Mouse (Mus musculus) mouse trophoblast stem cell (cell line): ENCODE data around the gene Hand2.

ENCODE experiments used
- in situ Hi-C, 2 experiments: fragments of 300-500 bp; cut with MseI, MboI; formaldehyde crosslinking; loops; 2 replicates in 1 of 2; 3 replicates in 1 of 2; pipeline ENCODE4 v1.15.1; 2025

Hand2 gene

DNA sequence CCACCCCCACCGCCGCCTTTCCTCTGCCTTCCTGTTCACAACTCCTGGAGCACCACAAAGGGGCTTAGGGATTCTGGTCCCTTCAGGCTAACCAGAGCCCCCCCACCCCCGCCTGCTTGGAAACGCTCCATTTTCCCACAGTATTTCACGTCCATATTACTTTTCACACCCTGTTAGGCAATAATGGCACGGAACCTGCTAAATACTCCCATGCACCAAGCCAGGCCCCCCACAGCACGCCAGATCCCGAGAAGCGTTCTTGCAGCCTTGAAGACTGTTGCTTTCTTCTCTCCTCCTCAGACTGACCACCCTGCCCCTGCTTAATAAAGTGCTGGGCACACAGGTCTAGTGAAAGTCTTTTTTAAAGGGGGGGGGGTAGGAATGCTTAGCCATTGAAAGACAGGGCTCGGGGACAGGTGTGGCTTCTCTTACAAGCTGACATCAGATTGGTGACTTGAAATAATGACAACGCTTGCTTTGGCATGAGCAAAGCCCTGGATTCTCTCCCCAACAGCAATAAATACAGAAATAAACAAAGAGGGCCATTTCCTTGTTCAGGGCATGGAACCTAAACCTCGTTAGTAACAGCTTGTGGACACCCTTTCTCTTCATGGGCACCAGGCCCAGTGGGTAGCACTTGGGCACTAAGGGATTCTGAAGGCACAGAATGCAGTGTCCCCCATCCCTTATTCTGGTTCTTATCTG, 21.8 kb downstream of the Hand2 start:
- in situ Hi-C loops = no loop called here

DNA sequence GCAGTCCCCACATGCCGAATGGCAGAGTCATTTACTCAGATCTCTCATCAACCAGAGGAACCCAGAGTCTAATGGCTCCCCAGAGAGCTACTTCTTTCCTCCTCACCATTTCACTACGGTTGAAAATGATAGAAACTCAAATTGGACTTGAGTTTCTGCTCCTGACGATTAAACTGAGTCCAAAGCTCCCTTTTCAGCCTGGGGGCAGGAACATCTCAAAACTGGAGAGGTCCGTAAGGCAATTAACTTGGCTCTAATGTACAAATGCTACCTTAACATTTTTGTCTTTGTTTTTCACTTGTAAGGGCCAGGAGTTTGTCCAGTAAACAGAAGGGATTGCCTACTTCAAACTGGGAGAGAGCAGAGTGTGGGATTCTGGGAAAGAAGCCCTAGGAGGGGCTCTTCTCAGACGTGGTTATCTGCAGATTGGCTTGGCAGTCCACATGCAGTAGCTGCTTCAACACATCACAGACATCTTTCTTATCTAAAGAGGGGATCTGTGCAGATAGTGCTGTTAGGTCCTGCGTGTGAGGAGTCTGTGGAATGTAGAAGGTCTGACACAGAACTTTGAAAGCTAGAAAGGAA, 23.0 kb downstream of the Hand2 start:
- in situ Hi-C loops = no loop called here

DNA sequence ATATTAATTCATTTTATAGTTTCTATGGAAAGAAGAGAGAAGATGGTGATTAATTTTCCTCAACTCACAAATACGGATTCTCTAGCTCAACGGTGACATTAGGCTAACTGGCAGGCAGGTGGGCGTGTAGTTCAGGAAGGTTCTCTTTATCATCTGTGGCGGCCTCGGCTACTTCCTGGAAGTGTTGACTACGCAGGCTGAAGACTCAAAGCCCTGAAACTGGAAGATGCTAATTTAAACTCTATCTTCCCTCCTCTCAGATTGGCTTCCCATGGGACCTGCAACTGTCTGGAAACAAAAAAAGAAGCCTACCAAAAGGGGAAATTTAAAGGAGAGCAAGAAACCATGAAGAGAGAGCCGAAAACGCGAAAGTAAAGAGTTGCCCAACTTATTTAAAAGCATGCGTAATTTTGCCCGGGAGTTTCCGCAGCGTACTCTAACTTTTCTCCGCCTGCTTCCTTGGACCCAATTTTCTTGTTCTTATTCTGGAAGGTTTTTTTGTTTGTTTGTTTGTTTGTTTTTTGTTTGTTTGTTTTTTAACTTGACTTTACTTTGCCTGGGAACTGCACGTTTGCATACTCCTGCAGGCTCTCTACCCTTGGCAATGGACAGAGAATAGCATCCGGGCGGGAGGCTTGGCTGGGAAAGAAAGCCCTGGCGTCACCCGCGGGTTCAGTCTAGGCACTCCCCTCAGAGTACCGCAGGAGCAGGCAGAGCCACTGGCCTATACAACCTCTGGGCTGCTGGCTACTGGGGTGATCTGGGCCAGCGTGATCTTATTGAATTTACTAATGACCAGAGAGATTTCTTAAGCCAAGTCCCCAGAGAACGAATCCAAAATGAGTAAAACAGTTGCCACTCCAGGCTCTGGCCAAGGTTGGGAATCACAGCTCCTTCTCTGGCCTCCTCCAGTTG, 24.4 kb downstream of the Hand2 start:
- in situ Hi-C loops = no loop called here

DNA sequence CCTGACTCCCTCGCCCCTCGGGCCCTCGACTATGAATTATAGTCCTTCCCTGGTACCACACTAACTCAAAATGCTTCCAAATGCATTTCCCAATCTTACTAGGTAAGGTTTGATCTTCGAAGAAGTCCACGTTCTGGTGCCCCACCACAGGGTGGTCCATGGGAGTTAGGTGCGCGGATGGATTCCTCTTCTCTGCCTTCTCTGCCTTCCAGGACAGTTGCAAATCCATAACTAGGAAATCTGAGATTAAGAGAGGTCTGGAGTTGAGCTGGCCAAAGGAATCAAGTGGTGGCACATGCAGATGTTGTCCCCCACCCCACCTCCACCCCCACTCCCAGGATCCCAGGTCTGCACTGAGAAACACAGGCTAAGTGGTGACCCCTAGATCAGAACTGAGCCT, 25.6 kb downstream of the Hand2 start:
- in situ Hi-C loops = no loop called here

DNA sequence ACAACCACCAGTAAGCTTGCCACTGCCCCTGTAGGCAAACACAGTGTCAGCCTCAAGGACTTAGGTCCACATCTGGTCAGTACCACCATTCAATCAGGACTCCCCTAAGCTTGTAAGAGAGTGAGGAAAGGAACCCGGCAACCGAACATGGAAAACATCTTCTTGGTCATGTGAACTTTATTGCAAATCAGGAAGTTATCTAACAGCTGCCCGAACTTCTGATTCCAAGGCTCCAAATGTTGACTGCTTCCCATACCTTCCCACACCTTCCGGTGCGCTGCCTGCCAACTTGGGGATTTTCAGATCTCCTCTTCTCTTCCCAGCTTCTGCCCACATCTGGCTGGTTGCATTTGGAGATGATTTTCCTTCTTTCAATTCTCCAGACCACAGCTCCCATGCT, 26.4 kb downstream of the Hand2 start:
- in situ Hi-C loops = no loop called here

DNA sequence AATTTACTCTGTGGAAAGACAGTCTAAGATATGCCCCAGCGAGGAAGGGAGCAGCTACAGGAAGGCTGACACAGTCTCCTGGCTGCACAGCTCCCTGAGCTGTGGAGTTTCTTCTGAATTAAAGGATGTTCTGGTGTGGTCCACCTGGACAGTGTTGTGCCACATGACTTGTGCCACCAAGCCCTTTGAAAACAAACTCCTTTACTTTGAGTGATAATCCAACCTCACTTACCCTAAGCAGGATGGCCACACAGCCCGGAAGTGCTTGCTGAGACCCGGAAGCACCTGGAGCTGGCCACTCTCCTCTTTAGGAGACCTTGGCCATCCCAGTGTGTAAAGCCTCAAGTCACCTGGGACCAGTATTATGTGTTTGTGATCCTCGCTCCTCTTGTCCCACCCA, 27.5 kb downstream of the Hand2 start:
- in situ Hi-C loops = no loop called here

DNA sequence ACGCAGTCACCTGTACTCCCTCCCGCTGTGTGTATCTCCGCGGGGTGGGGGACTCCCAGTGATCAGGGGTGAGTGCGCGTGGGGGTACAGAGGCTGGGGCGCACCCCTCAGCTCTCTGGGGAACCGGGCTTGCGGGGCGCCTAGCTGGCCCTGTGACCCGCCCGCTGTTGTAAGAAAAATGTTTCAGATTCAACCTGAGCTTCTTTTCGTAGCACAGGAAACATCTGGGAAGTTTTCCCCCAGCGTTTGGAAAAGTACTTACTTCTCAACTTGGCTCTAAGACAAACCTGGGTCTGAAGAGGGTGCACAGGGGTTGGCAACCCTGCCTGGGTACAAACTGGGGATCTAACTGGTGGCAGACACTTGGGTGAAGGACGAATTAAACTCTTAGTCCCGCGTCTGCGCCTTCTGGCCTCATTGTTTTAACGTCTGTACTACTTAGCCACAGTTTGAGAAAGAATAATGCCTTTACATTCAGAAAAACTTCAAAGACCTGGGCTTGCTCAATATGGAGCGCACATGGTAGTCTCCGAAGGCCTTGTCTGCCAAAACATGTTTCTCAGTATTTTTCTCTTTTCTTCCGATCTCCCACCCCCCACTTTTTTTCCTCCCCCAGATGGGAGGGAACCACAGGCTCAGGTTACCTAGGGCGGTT, 28.2 kb downstream of the Hand2 start:
- in situ Hi-C loops = no loop called here

DNA sequence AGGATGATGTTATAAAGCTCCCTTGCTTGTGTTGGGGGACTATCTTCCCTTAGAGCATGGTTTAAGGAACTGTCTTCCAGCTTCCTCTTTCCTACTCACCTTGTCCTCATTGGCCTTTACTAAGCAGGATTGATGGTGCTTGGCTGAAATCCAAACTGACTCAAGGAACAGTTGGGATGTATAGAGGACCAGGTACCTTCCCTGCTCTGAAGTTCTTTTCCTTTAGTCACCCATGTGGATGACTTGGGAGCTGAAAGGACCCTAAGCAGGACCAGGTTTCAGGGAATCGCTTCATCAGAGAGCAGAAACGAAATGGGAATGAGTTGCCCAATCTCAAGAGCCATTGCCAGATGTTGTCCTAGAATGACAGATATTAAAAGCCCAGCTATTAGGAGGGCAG, 31.1 kb downstream of the Hand2 start:
- in situ Hi-C loops = no loop called here

DNA sequence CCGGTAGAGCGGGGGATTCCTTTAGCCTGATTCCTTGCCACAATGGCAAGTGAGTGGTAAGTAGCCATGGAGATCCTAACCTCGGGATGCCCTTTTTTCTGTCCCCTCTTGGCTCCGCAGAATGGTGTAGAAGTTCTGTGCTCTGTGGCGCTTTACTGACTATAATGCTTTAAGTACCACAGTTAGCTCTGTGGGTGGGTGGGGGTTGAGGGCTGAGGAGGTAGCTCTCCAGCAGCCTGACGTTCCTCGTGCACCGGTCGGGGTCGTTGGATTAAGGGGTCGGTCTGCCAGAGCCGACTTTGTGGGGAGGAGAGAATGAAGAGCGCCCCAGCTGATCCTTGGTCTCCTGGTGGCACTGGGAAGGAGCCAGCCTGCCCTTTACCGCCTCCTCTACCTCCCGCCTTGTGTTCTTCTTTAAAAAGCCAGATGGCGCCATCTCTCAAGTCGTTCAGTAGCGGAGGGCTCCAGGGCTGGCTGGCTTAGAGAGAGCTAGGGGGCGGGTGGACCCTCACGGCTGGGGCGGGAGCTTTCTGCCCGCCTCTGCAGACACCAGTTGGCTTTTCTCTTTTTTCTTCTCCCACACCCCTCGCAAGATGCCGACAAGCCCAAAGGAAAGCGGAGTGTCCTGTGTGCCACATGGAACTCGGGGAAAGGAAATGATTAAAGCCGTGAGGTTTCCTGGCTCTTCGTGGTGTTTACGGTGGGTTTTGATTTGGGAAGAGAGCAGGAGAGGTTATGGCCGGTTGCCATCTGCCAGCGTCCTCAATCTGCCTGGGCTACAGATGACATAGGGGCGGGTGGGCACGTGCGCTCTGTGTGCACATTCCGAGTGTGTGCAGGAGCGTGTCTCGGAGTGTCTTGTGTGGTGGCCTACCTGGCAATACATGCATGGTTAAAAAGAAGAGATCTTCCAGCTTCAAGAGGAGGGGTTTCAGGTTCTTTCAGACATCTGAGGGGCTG, 32.8 kb downstream of the Hand2 start:
- in situ Hi-C loops = no loop called here

DNA sequence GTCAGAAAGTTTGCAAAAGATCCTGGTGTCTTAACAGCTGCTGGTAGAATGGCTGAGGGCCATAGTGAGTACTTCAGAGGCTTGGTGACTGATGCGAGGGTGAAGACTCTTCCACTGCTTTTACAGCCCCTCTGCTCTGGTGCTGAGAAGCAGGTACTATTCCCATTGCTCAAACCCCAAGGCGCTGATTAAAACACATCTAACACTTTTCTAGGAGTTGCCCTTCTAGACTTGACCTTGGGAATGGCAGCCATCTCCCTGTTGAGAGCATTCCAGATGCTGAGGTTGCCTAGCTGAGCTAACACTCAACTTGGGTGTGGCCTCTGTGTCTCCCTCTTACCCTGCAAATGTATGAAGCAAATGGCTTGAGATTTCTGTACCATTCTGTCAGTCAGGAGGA, 34.1 kb downstream of the Hand2 start:
- in situ Hi-C loops = no loop called here

DNA sequence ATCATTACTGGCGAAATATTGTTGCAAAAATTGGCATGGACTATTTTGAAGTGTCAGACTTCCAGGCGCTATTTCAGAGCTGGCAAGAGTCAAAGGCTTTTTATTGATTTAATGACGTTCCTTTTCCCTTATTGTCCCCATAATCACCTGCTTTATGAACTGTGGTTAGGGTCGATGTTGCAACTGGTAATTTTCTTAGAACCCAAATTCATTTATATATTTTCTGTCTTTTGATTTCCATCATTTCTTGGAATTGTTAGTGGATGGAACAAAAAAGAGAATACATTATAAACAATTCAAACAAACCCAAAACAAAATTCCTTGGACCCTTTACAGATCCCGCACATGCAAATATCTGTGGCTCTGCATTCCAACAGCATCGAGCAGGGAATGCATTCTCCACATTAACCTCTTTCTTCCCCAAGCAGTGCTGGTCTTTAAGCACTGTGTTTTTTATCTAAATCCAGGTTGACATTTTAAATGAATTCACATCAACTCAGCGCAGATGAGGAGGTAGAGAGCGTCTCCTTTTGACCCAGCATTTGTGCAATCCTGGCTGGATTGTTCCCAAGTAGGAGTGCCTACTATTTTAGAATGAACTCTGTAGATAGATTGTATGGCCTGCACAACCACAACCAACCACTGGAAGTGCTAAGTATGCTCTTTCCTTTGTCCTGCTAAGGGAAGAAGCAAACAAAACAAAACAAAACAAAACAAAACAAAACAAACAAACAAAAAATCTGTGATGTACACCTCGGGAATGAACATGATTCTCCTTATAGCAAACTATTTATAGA, 35.9 kb downstream of the Hand2 start:
- in situ Hi-C loops = no loop called here

DNA sequence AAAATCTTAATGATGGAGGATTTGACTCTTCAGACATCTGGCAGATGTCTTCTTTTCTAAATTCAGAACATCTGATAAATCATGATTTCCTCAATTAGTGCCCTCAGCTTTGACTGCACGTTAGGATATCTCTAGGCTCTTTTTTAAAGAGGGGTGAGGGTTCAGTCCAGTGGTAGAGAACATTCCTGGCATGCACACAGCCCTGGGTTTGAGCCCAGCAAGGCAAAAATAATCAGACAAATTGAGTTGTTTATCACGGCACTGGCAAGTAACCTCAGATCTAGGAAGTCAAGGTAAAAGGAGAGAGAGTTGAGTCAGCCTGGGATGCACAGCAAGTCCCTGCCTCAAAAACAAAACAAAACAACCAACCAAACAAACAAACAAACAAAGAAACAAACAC, 39.7 kb downstream of the Hand2 start:
- in situ Hi-C loops = no loop called here

DNA sequence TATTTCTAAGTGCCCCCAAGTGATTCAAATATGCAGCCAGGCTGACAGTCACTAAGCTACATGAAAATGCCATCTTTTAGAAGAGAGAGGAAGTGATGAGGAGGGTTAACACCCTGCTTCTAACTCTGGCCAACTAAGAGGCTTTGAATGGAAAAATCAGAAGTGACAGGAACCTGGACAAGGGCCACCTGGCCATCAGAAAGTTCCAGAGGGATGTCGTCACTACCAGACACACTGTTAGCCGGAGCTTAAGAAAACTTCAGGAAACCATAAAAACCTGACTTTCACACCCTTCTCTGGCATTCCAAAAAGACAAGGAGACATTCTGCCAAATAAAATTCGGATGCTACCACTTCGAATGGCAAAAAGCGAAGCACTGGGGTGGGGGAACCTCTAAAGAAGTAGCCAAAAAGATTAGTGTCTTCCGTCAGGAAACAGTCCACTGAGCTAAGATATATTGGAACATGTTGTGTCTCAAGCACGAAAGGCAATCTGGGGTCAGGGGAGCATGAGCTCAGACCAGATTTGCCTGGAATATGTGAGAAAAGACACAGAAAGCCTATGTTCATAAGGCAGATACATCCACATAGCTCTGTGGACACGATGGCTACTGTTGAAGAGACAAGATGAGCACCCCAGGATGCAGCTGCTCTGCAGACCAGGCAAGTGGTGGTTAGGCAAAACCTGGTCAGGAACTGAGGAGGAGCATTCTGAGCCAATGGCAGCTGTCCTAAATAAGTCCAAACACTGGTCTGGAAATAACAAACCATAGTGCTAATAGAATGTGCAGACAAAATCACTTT, 40.4 kb downstream of the Hand2 start:
- in situ Hi-C loops = no loop called here

DNA sequence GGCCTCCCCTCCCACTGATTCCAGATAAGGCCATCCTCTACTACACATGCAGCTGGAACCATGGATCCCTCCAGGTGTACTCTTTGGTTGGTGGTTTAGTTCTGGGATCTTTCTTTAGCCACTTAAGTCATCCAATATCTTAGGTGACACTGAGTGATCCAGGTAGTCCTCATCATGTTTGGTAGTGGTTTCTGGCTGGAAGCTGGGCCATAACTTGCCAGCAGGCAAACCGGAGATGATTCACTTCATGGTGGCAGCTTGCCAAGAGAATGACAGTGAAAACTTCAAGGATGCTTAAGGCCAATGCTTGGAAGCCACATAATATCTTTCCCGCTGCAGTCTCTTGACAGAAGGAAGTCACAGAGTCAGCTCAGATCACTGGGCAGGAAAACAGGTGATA, 42.1 kb downstream of the Hand2 start:
- in situ Hi-C loops = no loop called here

DNA sequence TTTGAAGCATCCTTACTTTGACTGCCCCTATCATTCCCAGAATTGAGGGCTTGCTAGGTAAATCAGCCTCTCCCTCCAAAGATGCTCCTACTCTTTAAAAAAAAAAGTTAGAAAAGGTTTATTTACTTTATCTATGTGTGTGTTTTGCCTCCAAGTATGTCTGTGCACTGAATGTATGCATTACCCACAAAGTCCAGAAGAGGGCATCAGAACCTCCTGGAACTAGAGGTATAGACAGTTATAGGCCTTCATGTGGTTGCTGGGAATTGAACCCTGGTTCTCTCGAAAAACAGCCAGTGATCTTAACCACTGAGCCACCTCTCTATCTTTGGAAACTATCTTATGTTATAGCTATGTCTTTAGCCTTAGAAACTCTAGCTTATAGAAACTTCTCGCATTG, 53.3 kb downstream of the Hand2 start:
- in situ Hi-C loops = no loop called here
